Mouse (Mus musculus) right cerebral cortex, adult 2 months (tissue): ENCODE data around the gene Cib1.

Experiments used
- DNase-seq, 2 experiments: peaks; one replicate each; pipeline ENCODE4 v3.0.0; 2021 to 2022; ENCODE audit warnings: low spot score in 2 of 2

Gene Cib1

DNA sequence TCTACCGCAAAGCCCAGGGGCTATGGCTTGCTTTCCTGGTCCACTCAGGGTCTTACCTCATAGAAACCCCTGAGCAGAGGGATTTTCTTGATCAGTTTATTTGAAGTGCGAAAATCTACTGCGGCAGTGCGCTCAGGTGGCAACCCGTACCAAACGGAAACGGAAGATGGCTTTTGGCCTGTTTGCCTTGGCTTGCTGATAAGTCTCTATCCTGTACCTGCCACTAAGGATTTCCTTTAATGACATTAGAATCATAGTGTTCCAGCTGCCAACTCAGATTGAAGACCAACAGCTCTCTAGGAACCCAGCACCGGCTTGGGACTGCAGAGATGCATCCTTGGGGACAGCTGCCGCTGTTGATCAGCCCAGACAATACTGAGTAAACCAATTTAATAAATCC, 1.2 kb upstream of the Cib1 start:
- no peak for DNase-seq

DNA sequence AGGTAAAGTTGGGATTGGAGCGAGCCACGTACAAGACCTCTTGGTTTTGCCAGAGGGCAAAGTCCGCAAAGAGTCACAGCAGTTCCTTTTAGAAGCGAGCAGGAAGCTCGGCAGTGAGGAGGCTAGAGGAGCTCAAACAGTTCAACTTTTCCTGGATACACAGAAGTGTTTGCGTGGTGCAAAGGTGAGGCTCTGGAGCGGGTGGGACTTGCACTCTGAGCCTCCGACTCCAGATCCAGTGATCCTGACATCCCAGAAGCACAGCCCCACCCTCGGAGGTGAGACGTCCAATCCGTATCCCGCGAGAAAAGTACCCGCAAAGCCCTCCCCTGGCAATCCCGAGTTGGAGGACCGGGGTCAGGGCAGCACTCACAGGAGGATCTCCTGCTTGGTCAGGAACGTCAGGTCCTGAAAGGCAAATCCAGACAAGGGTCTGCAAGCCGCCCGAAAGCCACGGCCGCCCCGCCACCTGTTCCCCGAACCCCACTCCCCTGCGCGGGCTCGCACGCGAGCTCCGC, 583 bp downstream of the Cib1 start:
- peak in 1 of 2 experiments; percentile 18 for DNase-seq

DNA sequence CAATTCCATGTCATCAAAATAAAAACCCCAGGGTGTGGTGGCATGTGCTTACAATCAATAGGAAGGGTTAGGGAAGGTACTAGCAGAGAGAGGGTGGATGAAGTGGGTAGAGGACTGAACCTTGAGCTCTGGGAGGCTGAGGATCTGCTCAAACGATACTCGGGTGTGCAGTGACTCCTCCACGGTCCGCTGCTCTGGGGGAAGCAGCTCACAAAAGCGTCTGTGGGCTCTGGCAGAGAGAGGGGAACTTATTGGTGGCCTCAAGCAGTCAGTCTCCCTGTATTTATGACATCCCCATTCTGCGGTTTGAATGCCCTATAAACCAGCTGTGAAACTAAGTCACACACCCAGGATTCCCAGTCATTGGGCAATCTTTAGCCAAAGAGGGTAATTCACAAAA, 2.4 kb downstream of the Cib1 start:
- DNase-seq = no peak

DNA sequence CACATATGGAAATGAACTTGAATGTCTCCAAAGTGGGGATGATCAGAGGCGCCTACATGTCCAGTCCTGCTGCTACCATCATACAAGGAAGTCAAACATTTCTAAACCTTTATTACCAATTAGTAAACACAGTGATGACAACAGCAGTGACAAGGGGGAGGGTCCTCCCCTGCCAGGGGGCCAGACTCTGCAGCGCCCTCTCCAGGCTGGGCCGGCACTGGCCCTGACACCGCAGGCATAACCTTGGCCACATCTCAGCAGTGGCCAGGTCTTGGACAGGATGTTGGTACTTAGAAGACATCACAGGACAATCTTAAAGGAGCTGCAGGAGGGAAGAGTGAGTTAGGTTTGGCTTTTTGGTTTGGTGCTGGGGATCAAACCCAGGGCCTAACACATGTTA, 5.5 kb downstream of the Cib1 start:
- DNase-seq = no peak

DNA sequence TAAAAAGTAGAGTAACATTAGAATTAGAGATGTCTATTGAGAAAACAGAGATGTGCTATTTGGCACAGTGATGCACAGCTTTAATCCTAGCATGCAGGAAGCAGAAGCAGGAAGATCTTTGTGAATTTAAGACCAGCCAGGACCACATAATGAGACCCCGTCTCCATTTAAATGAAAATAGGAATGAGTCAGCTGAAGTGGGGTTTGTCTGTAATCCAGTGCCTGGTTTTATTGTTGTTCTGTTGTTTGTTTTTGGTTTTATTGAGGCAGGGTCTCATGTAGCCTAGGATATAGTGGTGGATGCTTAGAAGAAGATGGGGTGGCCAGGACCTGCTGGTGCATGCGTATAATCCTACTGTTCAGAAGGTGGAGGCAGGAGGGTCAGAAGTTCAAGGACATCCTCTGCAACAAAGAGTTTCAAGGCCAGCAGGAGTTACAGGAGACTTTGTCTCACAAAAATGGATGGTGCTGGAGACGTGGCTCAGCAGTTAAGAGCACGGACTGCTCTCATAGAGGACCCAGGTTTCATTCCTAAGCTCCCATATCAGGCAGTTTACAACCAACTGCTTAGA, 11.3 kb downstream of the Cib1 start:
- no peak for DNase-seq

DNA sequence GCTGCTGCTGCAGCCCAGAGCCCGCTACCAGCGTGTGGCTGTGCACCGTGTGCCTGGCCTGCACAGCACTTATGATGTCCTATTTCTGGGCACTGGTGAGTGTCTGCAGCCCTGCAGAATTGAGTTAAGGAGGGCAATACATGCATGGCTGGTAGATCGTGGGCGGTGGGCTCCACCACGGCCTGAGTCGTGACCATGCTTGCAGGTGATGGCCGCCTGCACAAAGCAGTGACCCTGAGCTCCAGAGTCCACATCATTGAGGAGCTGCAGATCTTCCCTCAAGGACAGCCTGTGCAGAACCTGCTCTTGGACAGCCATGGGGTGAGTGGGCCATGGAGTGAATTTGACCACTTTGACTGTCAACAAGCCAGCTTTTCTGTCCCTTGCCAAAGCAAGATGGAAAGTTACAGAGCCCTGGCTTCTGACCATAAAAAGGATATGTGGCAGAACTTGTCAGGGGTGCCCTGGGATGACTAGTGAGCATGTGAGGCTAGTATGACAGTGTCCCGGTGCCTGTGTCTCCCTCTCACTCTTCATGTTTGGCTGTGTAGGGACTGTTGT, 12.3 kb downstream of the Cib1 start:
- DNase-seq = no peak

DNA sequence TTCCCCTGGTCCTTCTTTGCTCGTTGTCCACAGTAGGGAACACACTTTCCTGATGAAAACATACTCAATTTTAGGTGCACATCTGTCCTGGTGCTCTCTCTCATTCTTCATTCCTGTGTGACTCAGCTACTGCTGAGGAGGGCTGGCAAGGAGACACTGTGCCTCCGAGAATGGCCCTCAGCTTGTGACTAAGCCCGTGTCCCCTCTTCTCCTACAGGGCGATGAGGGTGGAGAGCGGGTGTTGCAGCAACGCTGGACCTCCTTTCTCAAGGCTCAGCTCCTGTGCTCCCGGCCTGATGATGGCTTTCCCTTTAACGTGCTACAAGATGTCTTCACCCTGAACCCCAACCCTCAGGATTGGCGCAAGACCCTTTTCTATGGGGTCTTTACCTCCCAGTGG, 13.9 kb downstream of the Cib1 start:
- no peak for DNase-seq

DNA sequence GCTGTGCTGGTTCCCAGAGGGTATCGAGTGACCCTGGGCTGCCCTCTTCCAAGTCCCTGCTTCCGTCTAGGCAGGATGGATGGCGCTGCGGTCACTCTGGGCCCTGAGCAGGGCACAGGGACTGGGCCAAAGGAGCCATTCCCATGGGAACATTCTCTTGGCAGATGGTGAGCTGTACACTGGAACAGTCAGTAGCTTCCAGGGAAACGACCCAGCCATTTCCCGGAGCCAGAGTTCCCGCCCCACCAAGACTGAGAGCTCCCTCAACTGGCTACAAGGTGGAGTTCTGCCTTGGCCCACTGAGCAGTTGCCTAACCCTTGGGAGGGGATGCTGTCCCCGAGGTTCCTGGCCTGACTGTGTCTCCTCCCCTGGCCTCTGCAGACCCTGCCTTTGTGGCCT, 16.0 kb downstream of the Cib1 start:
- DNase-seq = peak in 1 of 2 experiments; percentile 19

DNA sequence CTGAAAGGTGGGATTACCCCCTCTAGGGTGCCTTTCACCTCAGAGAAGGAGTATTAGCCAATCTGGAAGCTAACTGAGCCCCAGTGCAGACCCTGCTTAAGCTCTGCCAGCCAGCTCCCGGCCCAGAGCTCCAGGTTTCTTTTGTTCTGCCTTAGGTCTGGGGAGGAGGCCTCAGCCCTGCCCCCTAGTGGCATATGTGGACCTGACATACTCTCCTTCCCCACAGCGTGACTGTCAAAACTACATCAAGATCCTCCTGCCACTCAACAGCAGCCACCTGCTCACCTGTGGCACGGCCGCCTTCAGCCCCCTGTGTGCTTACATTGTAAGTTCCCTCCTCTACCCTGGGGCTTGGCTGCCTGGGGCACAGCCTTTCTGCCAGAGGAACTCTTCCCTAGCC, 17.2 kb downstream of the Cib1 start:
- DNase-seq = peak; percentile 73 to 84

DNA sequence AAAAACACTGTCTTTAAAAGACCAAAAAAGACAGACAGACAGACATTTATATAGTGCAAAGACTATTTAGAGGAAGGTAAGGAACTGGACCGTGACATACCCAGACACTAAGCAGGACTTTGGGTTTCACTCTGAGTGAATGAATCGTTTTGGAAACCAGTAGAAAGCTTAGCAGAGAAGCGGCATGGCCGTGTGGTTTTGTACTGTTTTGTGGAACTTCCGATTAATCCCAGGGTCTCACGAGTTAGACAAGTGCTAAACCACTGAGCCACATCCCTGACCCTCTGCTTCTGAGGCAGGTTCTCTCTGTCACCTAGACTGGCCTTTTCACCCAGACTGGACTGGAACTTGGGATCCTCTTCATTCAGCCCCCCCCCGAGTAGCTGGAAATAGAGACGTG, 18.2 kb downstream of the Cib1 start:
- no peak for DNase-seq

DNA sequence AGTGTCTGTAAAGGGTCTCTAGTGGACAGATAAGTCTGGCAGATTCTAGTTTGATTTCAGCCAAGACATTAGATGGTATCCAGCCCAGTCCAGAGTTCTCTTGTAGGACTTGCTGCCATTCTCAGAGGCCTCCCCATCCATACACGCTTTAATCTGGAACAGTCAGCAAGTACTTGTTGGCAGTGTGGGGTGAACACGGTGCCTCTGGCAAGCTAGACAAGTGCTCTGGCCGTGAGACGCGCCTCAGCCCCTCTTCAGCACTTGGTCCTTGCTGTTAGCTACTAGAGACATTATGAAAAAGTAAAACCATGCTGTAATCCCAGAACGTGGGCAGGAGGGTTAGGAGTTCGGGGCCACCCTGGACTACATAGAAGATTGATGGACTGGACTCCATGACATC, 19.0 kb downstream of the Cib1 start:
- DNase-seq = no peak

DNA sequence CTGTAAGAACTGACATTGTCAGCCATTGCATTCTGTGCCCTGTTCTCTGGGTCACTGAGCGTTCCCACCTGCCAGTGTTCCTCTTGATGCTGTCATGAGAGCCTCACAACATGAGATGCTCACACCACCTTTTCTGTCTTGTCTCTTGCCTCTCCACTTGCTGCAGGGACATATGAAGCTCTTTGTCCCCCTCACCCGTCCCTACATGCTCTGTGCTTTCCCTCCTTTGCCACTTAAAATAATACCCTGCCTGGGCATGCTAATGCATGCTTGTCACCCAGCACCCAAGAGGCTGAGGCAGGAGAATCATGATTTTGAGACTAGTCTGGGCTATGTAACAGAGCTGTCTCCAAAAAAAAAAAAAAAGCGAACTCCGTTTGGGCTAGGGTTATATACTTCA, 21.6 kb downstream of the Cib1 start:
- DNase-seq = no peak

DNA sequence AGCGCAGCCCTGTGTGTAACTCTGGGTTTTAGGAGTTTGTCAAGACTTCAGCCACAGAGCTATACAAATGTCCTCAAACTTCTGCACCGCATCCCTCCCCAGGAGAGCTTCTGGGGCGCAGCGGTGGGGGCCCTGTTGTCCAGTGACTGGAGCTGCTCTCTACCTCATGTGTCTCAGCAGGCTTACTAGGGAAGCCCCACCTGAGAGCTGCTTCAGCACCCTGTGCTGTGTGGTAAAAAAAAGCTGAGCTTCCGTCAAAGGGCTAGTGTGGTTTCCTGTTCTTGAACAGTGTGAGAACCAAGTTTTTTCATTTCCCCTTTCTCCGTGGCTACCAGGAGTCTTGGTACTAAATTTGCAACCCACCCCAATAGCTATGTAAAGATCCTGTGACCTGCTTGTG, 22.9 kb downstream of the Cib1 start:
- no peak for DNase-seq

DNA sequence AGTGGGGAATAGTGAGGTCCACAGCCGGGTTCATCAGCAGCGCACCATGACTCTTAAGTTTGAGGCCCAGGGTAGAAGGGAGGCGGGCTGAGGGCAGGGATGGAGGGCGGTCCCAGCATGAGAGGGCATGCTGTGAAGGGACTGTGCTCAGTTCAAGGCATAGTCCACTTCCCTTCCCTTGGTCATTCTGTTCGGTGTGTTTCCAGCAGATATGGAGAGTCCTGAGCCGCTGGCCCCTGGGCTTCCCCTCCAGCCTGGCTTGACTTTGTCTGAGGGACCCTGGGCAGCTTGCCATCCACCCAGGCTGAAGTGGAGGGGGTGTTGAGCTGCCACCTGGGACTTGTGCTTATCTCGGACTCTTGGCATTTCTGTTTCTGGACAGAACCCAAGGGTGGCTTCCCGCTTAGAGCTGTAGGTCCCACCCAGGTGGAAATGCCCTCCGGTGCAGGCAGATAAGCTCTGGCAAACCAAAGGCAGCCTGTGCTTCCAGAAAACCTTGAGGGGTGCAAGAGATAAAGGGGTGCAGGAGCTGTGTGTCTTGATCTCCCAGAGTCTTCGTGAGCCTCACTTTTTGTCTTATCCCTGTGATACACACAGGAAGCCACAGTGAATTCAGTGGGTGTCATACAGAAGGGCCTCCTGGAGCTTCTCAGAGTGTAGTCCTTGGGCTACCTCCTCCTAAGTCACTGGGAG, 23.7 kb downstream of the Cib1 start:
- DNase-seq = no peak

DNA sequence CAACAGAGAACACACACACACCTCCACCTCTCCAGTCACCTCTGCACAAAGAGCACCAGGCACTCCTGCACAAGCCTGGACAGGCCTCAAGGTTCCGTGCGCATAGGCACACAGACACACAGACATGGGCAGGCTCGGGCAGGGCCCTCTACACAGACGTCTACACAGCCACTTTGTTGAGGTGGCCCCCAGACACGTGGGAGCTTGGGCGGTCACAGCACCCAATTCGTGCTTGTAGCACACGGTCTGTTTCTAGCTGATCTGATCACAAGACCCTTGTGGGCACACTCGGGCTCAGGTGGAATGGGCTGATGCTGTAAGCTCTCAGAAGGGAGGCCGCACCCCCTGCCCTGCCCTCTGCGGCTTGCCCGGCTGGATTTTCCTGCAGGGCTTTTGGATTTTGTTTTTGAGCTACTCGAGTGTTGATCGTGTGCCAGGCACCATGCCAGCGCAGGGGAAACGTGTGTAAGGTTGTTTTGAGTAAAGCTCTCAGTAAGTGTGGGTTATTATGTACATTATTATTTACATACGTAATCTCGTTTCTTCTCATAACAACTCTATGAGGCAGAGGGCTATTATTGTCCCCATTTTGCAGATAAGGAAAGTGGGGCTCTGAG, 24.5 kb downstream of the Cib1 start:
- DNase-seq = no peak

DNA sequence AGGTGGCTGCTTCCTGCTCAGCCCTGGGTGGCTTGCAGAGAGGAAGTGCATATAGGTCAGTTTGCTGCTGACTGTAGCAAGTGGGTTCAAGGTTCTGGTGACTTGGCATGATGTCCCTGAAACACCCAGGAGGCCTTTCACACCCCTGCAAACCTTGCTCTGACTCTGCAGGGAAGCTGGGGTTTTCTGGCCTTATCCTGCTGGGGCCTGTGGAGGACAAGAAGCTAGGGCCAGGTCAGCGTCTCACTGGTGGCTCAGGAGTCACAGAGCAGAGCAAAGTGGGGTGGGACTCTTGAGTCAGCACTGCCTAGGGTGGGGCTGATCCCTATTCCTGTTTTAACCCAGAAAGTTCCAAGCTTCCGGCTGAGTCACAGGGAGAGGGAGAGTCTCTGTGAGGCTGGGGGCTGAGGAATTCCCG, 25.3 kb downstream of the Cib1 start:
- no peak for DNase-seq

DNA sequence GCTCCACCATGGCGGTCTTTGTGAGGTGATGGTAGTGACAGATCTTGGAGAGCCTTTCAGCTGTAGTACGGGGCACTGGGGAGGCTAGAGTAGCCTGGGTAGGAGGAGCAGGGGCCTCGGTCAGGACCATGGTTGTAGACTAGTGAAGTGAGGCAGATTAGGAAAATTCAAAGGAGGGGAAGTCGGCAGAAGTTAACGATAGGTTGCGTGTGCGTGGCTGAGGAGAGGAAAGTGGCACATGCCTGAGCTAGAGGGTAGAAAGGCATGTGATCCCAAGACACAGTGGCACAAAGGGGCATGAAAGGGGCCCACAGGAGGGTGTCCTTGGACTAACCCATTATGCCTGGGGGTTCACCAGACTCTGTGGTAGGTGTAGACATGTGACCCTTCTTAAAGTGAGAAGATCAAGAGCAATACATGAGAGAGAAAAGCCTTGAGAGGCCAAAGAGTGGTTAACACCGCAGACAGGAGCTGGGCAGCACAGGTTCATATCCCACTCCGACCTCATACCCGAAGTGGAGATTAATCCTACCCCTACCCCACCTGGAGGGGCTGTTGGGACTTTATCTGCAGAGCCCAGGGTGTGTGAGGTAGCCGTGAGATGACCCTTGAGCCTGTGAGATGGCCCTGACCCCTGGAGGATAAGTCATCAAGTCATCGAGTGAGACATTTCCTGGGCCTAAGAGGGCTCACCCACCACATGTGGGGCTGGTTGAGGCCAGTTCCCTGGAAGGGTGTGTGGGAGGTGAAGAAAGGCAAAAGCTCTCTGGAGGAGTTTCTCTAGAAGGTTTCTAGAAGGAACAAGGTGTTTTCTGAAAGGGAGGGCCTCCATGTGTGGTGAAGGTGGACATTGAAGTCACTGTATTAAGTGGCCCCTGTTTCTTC, 26.7 kb downstream of the Cib1 start:
- no peak for DNase-seq

DNA sequence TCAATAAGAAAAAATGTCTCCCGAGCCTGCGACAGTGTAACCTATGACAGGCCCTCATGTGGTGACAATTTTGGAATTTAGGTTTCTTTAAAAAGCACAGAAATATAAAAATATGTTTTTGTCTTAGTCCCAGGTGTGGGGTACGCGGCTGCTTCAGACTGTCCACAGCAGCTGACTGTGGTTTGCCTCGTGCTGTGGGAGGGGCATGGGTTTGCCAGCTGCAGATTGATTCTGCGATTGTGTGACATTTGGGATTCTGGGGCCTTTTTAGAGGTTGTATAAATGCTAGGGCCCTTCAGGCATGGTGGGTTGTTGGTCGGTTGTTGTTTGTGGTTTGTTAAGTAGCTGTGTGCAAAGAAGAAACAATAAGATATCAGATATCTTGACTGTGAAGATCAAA, 27.7 kb downstream of the Cib1 start:
- no peak for DNase-seq

DNA sequence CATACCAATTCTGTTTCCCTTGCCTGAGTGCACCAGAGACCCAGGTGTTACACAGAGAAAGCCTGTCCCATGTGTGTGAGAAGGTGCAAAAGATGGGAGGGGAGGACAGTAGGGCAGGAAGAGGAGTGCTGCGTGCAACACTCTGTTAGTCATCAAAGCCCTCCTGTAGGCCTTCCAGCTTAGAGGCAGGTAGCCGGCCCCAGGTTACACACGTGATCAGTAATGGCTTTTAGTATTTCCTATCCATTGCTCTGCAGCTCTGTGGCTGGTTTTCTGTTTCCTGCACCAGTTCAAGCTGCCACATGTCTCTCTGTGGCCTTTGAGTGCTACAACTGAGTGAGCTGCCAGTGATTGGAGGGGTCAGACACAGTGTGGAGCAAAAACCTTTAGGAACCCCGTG, 28.3 kb downstream of the Cib1 start:
- no peak for DNase-seq

DNA sequence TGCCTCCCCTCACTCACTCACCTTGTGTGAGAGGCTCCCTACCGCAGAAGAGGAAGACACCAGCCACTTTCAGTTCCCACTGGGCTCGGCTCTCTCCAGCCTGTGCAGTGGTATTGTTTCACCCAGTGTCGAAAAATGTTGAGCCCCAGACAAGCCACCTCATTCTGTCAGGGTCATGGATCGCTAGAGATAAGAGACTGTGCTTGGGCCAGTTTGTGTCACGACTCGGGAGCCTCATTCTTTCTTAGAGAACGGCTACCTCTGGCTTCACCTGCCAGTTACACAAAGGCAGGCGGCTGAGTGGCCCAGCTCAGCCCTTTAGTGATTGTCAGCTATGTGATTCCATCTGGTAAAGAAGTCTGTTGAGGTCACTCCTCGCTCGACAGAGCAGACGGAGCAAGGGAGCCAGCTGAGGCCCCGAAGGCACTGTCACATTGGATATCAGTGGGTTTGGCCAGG, 28.9 kb downstream of the Cib1 start:
- DNase-seq = no peak

DNA sequence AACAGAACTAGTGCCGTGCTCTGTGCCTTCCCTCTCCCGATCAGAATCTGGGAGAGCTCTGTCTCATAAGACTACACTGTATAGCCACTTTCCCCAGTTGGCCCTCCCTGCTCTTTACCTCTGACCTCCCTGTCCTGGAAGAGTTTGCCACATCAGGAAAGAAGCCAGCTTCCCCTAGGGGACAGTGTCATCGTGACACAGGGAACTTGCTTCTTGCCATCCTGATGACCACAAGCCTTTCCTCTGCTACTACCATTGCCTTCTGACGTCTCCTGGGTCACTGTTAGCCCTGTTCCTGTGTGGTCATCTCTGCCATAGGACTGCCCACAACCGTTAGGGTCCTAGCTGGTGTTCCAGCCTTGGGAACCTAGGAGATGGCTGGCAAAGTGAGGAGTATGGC, 29.7 kb downstream of the Cib1 start:
- DNase-seq = no peak
